Mouse (Mus musculus) brown adipose tissue, adult 24 weeks (tissue): ENCODE data around the gene Wipf2. TPM values are rescaled to one million over a fixed set of nuclear protein-coding genes. Genes with fewer than 3 reads are reported as not detected.

Source experiments
- H3K27ac ChIP-seq: fragments of 200-500 bp; replicated peaks from 2 replicates; pipeline ENCODE4 v1.5.1; 2012; ENCODE audit warnings: low read depth, mild to moderate bottlenecking, low read length
- H3K4me1 ChIP-seq: fragments of 200-500 bp; 2 replicates; pipeline ENCODE4 v1.6.1; 2012; ENCODE audit warnings: low read length, mixed read lengths; ENCODE audit not compliant: control insufficient read depth, insufficient read depth, insufficient read length
- H3K4me3 ChIP-seq: fragments of 200-500 bp; 2 replicates; pipeline ENCODE4 v1.5.1; 2012; ENCODE audit warnings: low read depth, mild to moderate bottlenecking, low read length, moderate library complexity; ENCODE audit not compliant: insufficient read depth
- polyA plus RNA-seq: library from polyadenylated mRNA; stranded (reverse); fragments of >200 nt; gene quantifications from 2 replicates; pipeline ENCODE4 v1.2.4, GENCODE M21; 2012; ENCODE audit not compliant: missing spikeins, insufficient read depth, insufficient read length

Gene Wipf2
- polyA plus RNA-seq, 1 experiment = 5.8 TPM

GRCm38 (mm10) chr11:98839897-98840296 is 23.5 kb upstream of the Wipf2 start:
- H3K27ac ChIP-seq = no peak overlapping the region

GRCm38 (mm10) chr11:98846016-98846415 is 17.4 kb upstream of the Wipf2 start:
- Histone ChIP-seq H3K4me3 (no peak overlapping the region), H3K4me1 (no peaks in the 10 kb centered on the region), H3K27ac (no peak overlapping the region)

More at GRCm38 (mm10) chr11:98839897-98840296, 23.5 kb upstream of the Wipf2 start:
- Histone ChIP-seq H3K4me3 (no peak overlapping the region), H3K4me1 (no peaks in the 10 kb centered on the region)

- Histone ChIP-seq H3K27ac (no peak overlapping the region), H3K4me3 (no peak overlapping the region), H3K4me1 (no peaks in the 10 kb centered on the region)
Measured at GRCm38 (mm10) chr11:98846865-98847604, 16.4 kb upstream of the Wipf2 start.

- Histone ChIP-seq H3K4me1 (no peaks in the 10 kb centered on the region), H3K4me3 (peak overlapping the region; percentile 20; the same call in 1 of the 2 replicates), H3K27ac (no peak overlapping the region)
Measured at GRCm38 (mm10) chr11:98849196-98849894, 14.1 kb upstream of the Wipf2 start.

GRCm38 (mm10) chr11:98850100-98851093 is 13.0 kb upstream of the Wipf2 start:
- no peak overlapping the region for H3K4me3 ChIP-seq
- H3K4me1 ChIP-seq = no peaks in the 10 kb centered on the region
- H3K27ac ChIP-seq = no peak overlapping the region

- H3K27ac ChIP-seq = no peak overlapping the region
- no peaks in the 10 kb centered on the region for H3K4me1 ChIP-seq
- no peak overlapping the region for H3K4me3 ChIP-seq
Measured at GRCm38 (mm10) chr11:98854116-98854515, 9.3 kb upstream of the Wipf2 start.

GRCm38 (mm10) chr11:98854659-98855058 is 8.8 kb upstream of the Wipf2 start:
- Histone ChIP-seq H3K27ac (no peak overlapping the region), H3K4me3 (no peak overlapping the region), H3K4me1 (no peaks in the 10 kb centered on the region)

- H3K4me1 ChIP-seq = no peaks in the 10 kb centered on the region
- no peak overlapping the region for H3K4me3 ChIP-seq
- no peak overlapping the region for H3K27ac ChIP-seq
Measured at GRCm38 (mm10) chr11:98858759-98859731, 4.4 kb upstream of the Wipf2 start.

- Histone ChIP-seq H3K4me1 (no peaks in the 10 kb centered on the region), H3K27ac (peak overlapping the region; percentile 79), H3K4me3 (peak overlapping the region; percentile 82)
Measured at GRCm38 (mm10) chr11:98863751-98864429, 452 bp downstream of the Wipf2 start.

- Histone ChIP-seq H3K27ac (no peak overlapping the region), H3K4me1 (0 out of 2 replicates have a peak, but pooled peaks cover 2% of the 10 kb centered on the region), H3K4me3 (no peak overlapping the region)
Measured at GRCm38 (mm10) chr11:98867293-98867692, 3.9 kb downstream of the Wipf2 start.

- no peak overlapping the region for H3K27ac ChIP-seq
Measured at GRCm38 (mm10) chr11:98869906-98870305, 6.5 kb downstream of the Wipf2 start.

GRCm38 (mm10) chr11:98870791-98871190 is 7.4 kb downstream of the Wipf2 start:
- H3K4me3 ChIP-seq = no peak overlapping the region
- H3K4me1 ChIP-seq = 0 out of 2 replicates have a peak, but pooled peaks cover 2% of the 10 kb centered on the region
- no peak overlapping the region for H3K27ac ChIP-seq

More at GRCm38 (mm10) chr11:98869906-98870305, 6.5 kb downstream of the Wipf2 start:
- no peak overlapping the region for H3K4me3 ChIP-seq
- H3K4me1 ChIP-seq = 0 out of 2 replicates have a peak, but pooled peaks cover 2% of the 10 kb centered on the region

GRCm38 (mm10) chr11:98871416-98871815 is 8.0 kb downstream of the Wipf2 start:
- Histone ChIP-seq H3K4me3 (no peak overlapping the region), H3K27ac (no peak overlapping the region)

More at GRCm38 (mm10) chr11:98871416-98871815, 8.0 kb downstream of the Wipf2 start:
- H3K4me1 ChIP-seq = 0 out of 2 replicates have a peak, but pooled peaks cover 2% of the 10 kb centered on the region
